Mouse (Mus musculus): ENCODE results near the gene Samd1. TPM values are rescaled to one million over a fixed set of nuclear protein-coding genes. Genes with fewer than 3 reads are reported as not detected.

Samd1 gene
- total RNA-seq (2012; rRNA removed) (96.7 and 111 TPM in 2 replicates), polyA plus RNA-seq (2012; ENCODE audit: insufficient read depth in 1 of 2, insufficient read length in 2 of 2, low read depth in 1 of 2, low replicate concordance in 2 of 2, missing spikeins in 1 of 2) (100 to 1,000 TPM in 1 of 2 experiments, not detected in 1; 121 TPM)

DNA sequence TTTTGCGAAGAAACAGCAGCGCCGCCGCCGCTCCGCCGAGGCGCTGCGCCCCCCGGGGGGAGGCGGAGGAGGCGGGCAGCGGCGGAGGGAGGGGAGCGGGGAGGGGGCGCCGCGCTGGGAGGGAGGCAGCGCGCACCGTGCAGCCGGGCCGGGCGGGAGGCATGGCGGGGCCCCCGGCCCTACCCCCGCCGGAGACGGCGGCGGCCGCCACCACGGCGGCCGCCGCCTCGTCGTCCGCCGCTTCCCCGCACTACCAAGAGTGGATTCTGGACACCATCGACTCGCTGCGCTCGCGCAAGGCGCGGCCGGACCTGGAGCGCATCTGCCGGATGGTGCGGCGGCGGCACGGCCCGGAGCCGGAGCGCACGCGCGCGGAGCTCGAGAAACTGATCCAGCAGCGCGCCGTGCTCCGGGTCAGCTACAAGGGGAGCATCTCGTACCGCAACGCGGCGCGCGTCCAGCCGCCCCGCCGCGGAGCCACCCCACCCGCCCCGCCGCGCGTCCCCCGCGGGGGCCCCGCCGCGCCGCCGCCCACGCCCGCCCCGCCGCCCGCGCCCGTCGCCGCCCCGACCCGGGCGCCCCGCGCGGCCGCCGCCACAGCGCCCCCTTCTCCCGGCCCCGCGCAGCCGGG lies at the start of gene Samd1:
Samd1 (plus strand) TSS at position 162 of the 631 bp plus-strand sequence.
- Histone ChIP-seq H3K4me1 (ENCODE audit: control insufficient read depth in 1 of 2, insufficient read depth in 2 of 2, low read length in 2 of 2) (peaks cover 4 to 16% of the 10 kb centered on the region in 2 experiments), H3K27ac (ENCODE audit: control insufficient read depth, low read depth, low read length) (peak within 1 kb of the TSS; percentile 91), H3K79me2 (ENCODE audit: control insufficient read depth, insufficient read depth, low read length, poor library complexity) (peaks cover 20% of the 10 kb centered on the region), H3K36me3 (ENCODE audit: control insufficient read depth in 1 of 2, insufficient read depth in 2 of 2, low read length in 2 of 2) (peaks cover 3 to 9% of the 10 kb centered on the region in 2 experiments; a peak in 2 of 4 replicates), H3K9me3 (replicated peaks; ENCODE audit: insufficient read depth, low read length) (no peaks in the 10 kb centered on the region), H3K4me3 (ENCODE audit: control insufficient read depth in 1 of 2, insufficient read depth in 1 of 2, low read depth in 2 of 2, low read length in 2 of 2) (peak within 1 kb of the TSS; percentile 83 to 98), H3K27me3 (ENCODE audit: control insufficient read depth in 1 of 2, insufficient read depth in 2 of 2, low read length in 2 of 2) (no peaks in the 10 kb centered on the region), H3K9ac (ENCODE audit: control insufficient read depth, low read depth, low read length, poor library complexity, severe bottlenecking) (peak within 1 kb of the TSS; percentile 97)
- TF ChIP-seq NRF1 (IDR thresholded peaks at IDR 0.05; ENCODE audit: insufficient read depth, low read depth, low read length, poor library complexity, severe bottlenecking) (peak; percentile 61), ZC3H11A (IDR thresholded peaks at IDR 0.05; ENCODE audit: low read depth, low read length) (no peak), SIN3A (IDR thresholded peaks at IDR 0.05; ENCODE audit: low read length) (0 out of 2 replicates have a peak, but pooled peaks have one; percentile 5), MXI1 (IDR thresholded peaks at IDR 0.05; ENCODE audit: low read depth, low read length) (0 out of 2 replicates have a peak, but pooled peaks have one; percentile 13), UBTF (IDR thresholded peaks at IDR 0.05; ENCODE audit: borderline replicate concordance, insufficient read depth, low read depth, low read length) (no peak), ZKSCAN1 (IDR thresholded peaks at IDR 0.05; ENCODE audit: low read depth, low read length) (no peak), ELF1 (IDR thresholded peaks at IDR 0.05; ENCODE audit: low read depth, low read length) (no peak)
- peak; percentile 58 for DNase-seq (ENCODE audit: low read depth, low spot score)

DNA sequence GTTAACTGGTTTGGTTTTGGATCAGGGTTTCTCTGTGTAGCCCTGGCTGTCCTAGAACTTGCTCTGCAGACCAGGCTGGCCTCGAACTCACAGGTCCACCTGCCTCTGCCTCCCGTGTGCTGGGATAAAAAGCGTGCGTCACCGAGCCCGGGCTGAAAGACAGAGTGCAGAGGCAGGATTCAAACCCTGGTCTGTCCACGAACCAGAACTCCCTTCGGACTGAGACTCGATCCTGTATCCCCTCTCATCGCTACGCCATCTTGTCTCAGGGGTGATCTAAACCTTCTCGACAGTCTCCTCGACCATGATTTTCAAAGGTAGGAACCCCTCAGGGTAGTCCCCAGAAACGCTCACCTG lies 42.7 kb upstream of the Samd1 start:
- no peaks in the 10 kb centered on the region for H3K27me3 ChIP-seq (ENCODE audit: control insufficient read depth in 1 of 2, insufficient read depth in 2 of 2, low read length in 2 of 2)
- peaks cover 0 to 8% of the 10 kb centered on the region in 2 experiments; a peak in 2 of 4 replicates for H3K36me3 ChIP-seq (ENCODE audit: control insufficient read depth in 1 of 2, insufficient read depth in 2 of 2, low read length in 2 of 2)
- no peaks in the 10 kb centered on the region for H3K9me3 ChIP-seq (replicated peaks; ENCODE audit: insufficient read depth, low read length)
- peaks cover 23% of the 10 kb centered on the region for H3K79me2 ChIP-seq (ENCODE audit: control insufficient read depth, insufficient read depth, low read length, poor library complexity)
- H3K4me3 ChIP-seq (ENCODE audit: control insufficient read depth in 1 of 2, insufficient read depth in 1 of 2, low read depth in 2 of 2, low read length in 2 of 2), result peak overlapping the region; percentile 43
- peak overlapping the region; percentile 17; the same call in 1 of the 2 replicates for H3K9ac ChIP-seq (ENCODE audit: control insufficient read depth, low read depth, low read length, poor library complexity, severe bottlenecking)
- H3K4me1 ChIP-seq (ENCODE audit: control insufficient read depth in 1 of 2, insufficient read depth in 2 of 2, low read length in 2 of 2), result peaks cover 4 to 7% of the 10 kb centered on the region in 2 experiments; a peak in 3 of 4 replicates
- no peak for DNase-seq (ENCODE audit: low read depth, low spot score)
- TF ChIP-seq POLR2A (IDR thresholded peaks at IDR 0.05; ENCODE audit: control insufficient read depth in 1 of 2, insufficient read depth in 1 of 2, low read depth in 1 of 2, low read length in 2 of 2, poor library complexity in 1 of 2) (0 out of 4 replicates have a peak, but pooled peaks of 1 of the 2 experiments have one; percentile 32), JUND (IDR thresholded peaks at IDR 0.05; ENCODE audit: low read depth, low read length) (no peak), TBP (IDR thresholded peaks at IDR 0.05; ENCODE audit: low read depth, low read length) (peak; percentile 66)
- no peak overlapping the region for H3K27ac ChIP-seq (ENCODE audit: control insufficient read depth, low read depth, low read length)

Data from MEL (cell line).